Mouse (Mus musculus) kidney, postnatal 14 days (tissue): ENCODE measurements around the gene Fam107a.

ENCODE experiments used
- DNase-seq: peaks from one replicate; pipeline ENCODE4 v3.0.0; 2022; ENCODE audit warnings: mixed read lengths

Gene Fam107a

DNA sequence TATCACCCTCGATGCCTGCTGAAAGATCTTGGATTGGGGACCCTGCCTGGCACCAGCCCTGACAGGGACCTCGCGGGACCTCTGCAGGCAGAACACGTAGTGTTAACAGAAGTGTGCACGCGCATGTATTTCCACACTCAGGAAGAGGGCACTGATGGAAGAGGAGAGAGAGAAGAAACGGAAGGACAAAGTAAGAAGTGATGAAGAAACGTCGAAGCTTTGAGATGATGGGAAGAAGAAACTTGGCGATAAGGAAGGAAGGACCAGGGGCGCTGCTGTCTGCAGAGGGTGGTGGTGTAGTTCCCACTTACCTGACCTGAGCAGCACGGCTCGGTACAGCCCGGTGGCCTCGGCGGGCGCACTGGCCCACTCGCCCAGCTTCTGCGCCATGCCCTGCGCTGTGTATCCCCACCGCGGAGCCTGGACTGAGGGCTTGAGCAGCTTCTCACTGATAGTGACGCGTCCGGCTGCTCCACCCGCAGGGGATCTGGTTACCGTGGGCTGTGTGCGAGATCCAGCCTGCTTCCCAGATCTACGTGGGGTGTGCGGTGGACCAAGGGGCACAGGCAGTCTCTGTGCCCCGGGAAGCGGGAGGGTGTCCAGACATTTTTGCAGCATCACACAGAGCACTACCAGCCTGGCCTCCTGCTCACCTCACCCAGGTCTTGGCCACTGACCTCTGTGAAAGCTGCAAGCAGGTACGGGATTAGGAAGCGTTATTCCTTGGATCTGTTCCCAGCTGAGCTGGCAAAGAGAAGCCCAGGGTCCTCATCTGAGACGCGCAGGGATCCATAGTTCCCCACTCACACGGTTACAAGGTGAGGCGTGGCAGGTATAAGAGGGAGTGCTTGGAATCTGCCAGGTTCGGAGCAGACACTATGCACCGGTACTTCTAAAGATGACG is at the start of gene Fam107a:
Fam107a (minus strand) TSS at position 830 of the 904 bp plus-strand sequence.
- no peak for DNase-seq

DNA sequence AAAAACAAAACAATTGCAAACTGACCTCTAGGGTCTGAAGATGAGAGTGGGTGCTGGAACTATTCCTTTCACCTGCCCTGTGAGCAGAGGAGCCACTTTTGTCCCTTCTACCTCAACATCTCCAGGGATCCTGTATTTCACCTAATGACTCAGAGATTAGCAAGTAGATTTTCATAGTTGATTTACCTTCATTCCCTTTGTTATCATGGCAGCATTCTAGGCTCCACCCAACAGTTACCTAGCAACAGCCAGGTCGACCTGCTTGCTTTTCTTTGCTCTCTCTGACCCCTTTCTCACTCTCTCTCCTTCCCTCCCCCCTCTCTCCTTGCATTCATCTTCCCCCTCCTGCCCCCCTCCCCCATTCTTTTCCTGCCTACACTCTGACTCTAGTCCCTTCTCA is 49.3 kb upstream of the Fam107a start:
- no peak for DNase-seq

DNA sequence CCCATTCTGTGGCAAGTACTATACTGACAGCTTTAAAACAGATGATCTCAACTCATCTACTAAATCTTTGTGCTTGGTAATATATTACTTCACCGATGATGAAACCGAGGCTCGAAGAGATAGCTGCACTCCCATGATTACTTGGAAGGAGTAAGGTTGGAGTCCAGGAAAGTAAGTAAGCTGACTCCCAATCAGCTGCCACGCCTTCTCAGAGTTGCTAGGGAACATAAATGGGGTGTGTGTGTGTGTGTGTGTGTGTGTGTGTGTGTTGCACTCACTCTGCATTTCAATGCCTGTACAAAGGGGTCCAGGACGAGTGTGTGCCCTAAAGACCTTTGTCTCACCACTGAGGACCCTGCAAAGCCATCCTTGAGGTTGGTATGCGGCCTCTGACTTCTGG is 48.0 kb upstream of the Fam107a start:
- DNase-seq = no peak

DNA sequence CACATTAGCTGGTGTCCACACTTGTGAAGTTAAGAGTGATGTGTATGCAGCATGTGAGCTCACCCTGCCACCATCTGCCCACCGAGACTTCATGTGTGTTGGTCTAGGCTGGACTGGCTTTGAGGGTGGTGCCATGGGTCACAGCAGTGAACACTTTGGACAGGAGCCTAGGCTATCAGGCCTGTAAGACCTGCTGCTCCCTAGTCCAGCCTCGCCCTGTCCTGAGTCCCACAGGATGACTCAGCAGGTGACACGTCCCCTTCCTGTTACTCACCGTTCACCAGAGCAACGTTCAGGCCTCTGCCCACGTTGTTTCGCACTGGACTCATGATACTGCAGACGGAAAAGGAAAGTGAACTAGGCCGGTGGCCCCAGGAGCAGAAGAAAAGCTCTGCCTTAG is 39.0 kb upstream of the Fam107a start:
- no peak for DNase-seq

DNA sequence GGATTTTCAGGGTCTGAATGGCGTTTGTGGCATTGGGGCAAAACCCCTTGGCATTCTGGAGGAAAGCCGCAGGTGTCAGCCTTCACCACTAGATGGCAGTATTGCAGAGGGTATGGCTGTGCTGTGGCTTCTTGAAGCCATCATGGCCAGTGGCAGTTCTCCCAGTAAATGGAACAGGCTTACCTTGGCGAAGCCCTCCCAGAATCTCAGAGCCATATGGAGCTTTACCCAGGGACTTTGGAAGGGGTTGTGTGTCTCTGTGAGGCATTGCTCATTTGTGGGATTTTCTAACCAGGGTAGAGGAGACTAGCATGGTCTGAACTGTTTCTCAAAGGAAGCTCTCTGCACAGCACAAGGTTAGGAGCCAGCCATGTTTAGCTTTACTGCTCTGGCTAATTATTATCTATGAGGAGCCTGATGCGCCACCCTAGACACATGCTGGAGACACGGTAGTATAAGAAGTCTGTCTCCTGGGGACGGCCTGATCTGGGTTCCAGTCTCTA is 38.2 kb upstream of the Fam107a start:
- peak; percentile 76 for DNase-seq

DNA sequence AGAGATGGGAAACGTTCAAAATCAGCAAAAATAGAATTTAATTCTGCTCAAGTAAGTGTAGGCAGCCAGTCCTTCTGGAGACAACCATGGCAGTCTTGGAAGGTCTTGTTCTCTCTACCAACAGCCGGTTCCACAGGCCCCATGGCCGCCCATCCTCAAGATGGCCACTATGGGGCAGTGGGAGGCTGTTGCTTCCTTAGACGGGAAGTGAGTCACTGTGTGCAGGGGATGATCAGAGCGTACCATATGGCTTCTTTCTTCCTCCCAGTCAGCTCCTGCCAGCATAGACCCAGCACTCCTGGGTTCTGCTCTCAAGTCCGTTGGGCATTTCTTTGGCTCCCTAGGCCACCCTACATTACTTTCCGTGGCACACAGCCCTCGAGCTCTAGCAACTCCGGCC is 31.1 kb upstream of the Fam107a start:
- DNase-seq = no peak

DNA sequence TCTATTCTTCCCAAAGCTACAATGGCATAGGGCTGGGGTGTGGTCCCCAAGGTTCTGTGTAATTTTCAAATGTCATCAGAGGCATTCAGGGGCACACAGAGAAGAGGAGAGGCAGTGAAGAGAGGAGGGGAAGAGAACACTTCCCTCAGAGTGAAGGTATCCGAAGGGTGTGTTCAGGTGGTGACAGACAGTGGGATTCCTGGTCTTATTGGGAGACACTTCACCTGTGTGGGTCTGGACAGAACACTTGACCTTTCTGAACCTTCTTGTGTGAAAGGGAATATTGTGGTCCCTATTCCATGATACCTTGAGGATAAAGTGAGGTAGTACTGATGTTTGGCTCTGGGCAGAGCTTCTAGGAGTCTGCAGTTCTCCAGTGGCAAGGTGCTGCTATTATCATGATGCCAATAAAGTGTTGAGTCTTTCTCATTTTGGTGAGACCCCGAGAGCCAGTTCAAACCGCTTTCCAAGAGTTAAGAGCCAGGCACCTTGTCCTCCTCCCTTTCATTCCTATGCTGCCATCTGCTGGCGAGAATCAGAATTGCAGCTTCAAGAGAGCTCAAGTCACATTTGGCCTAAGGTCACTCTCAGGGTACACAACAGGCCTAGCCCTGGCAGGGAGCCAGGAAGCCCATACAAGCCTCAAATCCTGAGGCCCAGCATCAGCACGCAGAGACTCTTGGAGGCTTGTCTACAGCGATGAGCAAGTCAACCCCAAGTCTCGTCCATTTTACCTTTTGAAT is 28.6 kb upstream of the Fam107a start:
- DNase-seq = peak; percentile 87

DNA sequence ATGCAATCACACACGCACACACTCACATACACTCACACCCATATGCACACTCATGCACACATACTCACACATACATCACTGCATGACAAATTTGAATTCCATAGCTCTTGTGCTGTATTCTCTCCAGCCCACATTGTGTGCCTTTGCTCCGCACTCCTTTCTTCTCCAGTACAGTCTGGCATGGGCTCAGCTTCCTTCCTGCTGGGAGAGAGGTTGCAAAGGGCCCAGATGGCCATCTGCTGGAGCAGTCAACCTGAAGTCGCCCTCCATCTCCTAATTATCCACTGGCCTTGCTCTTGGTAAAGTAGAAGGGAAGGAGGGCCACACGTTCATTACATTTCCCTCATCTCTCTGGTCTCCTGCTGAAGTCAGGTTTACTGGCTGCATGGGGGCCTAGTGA is 27.7 kb upstream of the Fam107a start:
- no peak for DNase-seq

DNA sequence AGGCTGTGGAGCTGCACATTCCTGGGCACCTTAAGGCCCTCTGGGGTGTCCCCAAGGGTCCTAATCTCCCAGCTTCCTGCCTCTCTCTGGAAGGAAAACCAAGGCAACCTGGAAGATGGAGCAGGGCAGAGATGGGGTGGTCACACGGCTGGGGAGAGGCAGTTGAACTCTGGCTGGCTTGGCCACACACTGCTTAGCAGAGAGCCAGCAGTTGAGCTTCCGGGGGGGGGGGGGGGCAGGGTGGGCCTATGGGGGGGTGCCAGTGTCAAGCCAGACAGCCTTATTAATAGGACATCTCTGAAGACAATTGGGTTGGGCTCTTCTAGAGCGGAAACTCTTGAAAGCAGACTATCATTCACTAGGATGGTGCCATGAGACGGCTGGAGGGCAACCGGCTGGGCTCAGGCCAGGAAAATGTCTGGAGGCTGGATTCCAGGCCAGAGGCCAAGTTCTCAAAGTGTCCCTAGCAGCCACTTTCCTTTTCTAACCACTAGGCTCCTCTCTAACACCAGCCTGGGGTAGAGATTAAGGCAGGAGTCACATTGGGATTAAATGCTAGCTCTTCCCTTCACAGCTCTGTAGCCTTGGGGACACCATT is 24.8 kb upstream of the Fam107a start:
- peak; percentile 72 for DNase-seq

DNA sequence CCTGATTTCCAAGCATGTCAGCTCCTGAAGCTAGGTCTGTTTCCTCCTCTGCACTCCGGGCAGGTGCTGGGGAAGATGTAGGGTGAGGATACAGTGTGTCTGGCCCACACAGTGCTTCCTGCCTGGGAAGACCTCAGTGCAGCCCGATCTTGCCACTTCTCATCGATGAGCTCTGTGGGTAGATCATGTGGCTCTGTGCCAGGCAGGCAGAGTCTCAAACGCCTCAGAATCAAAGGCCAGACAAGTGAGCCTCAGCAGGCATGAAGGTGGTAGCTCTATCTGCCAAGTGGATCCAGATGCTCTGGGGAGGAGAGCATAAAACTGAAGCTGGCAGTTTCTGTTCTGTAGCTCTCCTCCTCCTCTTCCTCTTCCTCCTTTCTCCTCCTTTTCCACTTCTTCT is 22.4 kb upstream of the Fam107a start:
- DNase-seq = no peak

DNA sequence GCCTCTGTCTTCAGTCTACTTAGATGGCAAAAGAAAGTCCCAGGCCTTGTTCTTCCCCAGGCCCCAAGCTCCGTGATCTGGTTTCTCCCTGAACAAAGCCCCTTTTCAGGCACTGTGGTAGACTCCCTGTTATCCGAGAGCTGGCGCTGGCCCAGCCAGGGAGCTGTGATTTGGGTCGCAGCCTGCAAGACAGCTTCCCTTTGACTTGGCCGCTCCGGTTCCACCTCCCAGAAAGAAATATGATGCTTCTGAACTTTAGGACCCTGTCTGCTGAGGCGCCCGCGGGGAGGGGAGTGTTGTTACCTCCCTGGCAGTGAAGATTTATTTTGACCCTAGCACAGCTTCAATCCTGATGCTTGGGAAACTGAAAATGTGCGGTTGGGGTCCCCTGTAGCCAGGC is 18.1 kb upstream of the Fam107a start:
- DNase-seq = no peak

DNA sequence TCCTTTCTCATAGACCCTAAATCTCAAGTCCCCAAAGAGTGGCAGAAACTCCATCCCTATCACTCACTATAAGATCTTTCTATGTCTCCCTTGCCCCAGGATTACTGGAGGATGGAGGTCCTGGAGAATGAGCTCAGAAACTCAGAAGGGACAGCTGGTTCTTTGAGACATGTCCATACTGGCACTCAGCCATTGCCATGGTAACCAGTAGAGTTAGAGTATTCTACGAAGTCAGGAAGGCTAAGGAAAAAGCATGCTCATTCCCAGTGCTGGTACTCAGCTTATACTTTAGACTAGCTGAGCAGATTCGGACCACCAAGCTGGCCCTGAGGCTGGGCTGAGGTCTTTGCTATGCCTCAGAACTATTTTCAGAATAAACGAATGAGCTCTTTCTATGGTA is 16.7 kb upstream of the Fam107a start:
- DNase-seq = no peak

DNA sequence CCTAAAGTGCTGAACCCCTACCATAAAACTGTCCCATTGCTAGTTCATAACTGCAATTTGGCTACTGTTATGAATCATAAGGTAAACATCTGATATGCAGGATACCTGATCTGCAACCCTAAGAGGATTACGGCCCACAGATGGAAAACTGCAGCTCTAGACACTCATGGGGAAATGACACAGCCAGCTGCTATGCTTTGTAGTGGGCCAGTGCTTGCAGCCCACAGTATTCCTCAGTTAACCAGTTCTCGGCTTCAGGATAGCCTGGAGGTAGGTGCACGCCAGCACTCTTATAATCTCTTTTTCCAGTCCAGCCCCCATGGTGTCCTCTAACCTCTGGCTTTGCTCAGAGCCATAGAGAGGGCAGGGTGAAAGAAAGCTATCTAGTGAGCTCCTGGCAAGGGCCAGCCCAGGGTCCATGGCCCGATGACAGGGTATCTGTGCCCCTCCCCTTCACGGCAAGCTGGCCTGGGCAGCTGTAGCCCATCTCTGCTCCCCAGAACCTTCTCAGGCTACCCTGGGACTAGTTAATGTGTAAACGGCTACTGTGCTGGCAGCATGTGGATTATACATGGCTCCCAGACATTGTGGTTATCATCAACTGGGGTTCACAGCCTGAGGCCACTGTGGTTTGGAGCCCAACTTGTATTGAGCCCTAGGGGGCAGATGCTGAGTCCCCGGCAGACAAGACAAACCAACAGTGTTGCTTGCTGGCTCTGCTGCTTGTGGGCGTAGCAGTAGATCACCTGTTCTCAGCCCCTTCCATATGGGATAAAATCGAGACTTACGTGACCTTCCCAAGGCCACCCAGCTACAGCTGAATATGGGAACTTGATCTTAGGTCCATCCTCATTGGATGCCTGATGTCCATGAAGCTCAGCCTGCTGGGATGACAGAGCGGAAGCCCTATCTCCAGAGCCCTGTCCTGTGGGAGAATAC is 14.8 kb upstream of the Fam107a start:
- peak; percentile 76 for DNase-seq

DNA sequence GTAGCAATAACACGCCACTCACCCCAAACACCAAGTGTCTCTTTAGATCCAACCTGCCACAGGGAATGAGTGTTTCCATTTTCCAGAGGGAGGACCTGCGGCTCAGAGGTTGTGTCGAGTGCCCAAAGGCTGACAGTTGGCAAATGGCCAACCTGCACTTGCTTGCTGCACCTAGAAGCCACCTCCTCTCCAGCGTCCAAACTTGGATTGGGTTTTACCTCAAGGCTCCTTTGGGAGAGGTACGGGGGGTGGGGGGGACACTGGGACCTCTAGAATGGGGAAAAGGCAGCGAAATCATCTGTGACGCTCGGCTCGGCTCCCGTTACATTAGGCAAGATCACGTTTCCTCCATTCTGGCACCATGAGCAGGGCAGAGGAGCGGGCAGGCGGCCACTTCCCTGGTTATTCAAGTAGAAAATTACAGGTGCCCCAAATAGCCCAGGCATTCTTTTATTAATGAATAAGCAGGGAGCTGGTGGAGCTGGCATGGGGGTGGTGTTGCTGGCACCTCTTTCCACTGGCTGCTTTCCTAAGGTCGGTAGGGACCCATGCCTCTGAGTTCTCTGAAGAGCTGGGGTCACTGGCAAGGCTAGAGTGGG is 13.6 kb upstream of the Fam107a start:
- peak; percentile 92 for DNase-seq

DNA sequence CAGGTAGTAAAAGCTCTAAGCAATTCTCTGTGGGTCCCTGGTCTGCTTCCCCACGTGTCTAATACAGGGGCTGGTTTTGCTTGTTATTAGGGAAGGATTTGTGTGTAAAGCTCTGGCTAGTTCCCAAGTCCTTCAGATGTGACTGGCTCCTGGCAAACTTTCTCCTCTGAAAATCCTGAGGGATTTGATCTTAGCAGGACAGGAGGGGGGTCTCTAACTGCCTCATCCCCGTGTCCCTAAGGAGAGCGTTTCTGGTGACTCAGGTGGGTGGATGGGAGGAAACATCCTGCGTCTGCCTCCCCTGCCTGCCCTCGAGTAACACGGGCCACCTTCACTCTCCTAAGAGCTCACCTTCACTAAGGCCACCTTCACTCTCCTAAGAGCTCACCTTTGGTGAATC is 12.6 kb upstream of the Fam107a start:
- DNase-seq = no peak

DNA sequence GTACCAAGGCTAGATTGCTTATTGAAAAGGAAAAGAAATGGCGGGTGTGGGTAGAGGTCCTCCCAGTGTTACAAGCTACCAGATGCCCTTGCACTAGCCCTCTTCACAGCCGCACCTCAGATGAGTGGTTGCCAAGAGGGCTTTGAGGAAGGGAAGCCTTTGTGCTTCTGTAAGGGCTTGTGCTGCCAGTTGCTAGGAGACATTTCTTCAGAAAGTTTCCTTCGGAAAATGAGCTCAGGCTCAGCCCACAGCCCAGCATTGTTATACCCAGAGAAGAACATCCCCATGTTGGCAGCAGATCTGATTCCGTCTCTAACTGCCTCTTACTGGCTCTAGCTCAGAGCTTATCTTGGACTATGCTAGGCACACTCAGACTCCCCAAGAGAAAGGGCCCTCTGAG is 11.7 kb upstream of the Fam107a start:
- no peak for DNase-seq

DNA sequence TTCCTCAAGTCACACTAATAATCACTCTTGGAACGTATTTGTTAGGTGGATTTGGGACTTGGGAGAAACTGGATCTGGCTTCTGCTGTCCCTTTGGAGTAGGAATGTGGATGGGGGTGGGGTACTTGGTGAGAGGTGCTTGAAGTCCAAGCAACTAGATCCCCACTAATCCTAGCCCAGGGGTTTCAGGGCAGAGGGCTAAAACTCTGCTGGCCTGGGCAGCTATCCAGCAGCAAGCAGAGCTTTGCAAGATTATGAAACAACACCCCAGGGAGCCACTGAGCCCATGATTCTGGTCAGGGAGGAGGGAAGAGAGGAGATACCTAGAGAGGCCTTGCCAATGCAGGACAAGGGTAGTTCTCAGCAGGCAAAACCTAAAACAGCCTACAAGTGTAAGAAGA is 9.5 kb upstream of the Fam107a start:
- peak; percentile 79 for DNase-seq

DNA sequence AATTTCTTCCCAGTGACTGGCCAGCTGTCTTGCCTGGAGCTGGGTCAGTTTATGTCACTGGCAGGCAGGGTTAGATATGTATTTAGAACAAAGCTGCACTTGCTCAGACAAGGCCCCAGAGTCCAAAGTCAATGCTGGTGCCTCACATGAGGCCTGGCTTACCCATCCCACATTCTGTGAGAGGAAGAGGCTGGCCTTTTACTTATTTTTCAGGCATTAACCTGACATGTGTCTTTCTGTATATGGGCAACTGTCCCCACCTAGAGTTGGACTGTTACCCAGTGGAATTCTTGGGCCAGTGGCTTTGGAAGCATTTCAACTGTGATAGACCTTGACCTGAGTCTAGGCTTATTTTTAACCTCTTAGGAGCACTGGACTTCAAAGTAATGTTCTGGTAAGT is 9.1 kb upstream of the Fam107a start:
- DNase-seq = peak; percentile 76

DNA sequence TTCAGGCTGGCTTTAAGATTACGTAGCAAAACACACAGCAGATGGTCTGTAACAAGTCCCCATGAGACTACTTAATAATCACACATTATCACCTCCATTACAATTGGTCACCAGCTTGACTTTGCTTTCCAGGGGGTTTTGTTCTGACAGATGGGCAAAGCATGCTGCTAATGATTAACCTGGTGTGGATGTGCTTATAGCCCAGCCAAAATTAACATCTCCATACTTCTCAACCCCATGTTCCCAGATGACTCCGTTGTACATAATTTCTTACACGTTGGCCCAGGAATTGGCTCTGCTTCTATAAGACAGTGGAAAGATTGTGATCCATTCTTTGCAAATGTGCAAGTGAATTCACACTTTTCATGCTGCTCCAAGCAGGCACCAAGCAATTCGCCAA is 7.9 kb upstream of the Fam107a start:
- no peak for DNase-seq

DNA sequence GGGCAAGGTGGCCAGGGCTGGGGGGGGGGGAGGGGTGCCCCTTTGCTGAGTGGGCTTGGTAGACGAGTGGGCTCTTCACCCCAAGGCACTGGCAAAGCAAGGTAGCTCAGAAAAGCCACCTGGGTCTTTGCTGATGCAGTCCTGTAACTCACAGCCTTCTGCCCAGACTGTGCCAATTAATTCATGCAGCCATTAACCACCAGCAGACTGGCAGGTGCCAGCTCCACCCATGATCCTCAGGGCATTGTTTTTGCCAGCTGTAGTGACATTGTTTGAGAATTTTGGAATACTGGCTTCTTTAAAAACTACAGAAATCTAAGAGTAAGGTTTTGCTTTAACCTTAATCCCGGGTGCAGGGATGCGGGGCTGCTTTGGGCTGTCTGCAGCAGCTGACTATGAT is 2.7 kb upstream of the Fam107a start:
- DNase-seq = peak; percentile 66

DNA sequence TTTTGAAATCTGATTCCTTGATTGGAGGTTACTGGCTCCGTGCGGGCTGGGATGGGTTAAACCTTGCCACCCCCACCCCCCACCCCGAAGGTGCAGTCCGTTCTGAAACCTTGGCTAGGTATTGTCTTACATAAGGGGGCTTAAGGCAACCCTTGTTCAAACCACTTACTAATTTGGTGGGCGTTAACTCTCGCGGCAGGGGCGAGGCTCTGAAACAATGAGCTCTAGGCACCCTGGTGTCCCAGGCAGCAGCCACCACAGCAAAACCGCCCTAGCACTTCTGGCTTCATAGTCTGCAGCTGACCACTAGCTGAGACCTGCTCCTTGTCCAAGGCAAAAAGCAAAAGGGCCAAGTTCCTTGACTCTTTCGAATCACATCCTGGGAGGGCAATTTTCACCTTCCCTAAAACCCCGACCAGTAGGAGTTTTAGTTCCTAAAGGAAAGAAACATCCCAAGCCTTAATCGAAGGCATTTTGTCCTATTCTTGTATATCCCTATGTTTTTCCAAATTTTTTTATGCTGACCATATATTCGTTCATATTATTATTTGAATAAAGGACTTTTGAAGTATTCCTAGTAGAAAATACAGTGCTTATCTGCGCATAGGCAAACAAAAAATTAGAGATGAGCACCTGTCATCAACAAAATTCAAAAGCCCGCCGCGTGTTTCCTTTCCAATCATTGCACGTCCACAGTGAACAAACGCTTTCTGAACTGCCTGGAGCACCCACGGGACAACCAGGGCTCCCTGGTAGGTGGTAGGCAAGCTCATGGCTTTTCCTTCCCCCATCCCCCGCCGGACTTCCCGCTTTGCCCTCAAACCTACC is 1.2 kb downstream of the Fam107a start:
- peak; percentile 25 for DNase-seq
